Mouse (Mus musculus) monocyte, adult 5-6 weeks (primary cell): ENCODE measurements around the gene Platr25. TPM values are rescaled to one million over a fixed set of nuclear protein-coding genes. Genes with fewer than 3 reads are reported as not detected.
"Not testable (repeated sequence)": the region's sequence is repeated elsewhere in the genome, so short reads cannot be mapped to it uniquely, and the experiment has no call there.

Experiments used
- ATAC-seq: fragments of 153-309, 156-312 bp; replicated peaks from 2 replicates; pipeline ENCODE4 v1.8.0; 2017; ENCODE audit warnings: mild to moderate bottlenecking; ENCODE audit not compliant: low TSS enrichment, insufficient number of reproducible peaks, severe bottlenecking, poor library complexity, low FRiP score
- total RNA-seq: library from RNA; stranded (forward); fragments of 200-1000, 200-491, 200-594 nt; gene quantifications from 3 replicates; pipeline ENCODE4 v1.2.3, GENCODE M21; 2017

The Platr25 gene
- 21.8 to 30.7 TPM (median 23.9 TPM) in 3 replicates for total RNA-seq

DNA sequence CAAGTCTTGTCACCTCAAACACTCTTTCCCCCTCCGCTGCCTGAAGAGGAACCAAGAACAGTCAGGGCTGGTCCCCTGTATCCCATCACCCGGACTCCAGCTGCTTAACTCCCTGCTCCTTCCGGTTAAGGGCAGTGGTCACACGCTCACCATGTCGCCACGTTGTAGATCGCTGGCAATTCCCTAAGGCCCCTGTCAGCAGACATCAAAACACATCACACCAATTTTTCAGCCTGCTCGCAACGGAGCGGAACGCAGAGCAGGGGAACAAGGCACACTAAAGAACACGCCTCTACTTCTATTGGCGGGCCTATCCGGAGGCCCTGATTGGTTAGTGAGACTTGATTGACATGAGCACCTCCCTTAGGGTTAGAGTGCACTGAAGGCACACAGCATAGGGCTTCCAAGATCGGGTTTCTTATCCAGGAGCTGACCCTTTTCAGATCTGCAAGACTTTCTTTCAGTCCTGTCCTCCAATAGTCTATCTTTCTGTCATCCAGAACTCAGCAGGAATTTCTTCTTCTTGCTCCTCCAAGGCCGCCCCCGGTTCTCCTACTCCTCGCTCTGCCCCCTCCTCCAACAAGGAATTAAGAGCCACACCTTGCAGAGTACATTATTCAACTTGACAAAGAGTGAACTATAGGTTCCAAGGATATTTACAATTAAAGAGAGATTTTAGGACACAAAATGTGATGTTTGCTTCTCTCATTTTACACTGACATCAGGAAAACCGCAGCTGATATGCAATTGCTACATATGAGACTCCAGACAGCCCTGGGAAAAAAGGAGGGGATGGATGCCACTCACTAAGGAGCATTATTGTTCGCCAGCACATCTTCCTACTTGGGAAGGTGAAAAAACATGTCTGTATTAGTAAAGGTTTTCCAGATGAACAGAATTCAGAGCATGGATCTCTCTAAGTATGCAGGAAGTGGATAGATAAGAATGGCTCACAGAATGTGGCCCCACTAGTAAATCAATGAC is at the start of gene Platr25:
Gene Platr25, minus strand, starts transcription at position 278 of the 984 bp plus-strand sequence.
- peak; percentile 82 for ATAC-seq

DNA sequence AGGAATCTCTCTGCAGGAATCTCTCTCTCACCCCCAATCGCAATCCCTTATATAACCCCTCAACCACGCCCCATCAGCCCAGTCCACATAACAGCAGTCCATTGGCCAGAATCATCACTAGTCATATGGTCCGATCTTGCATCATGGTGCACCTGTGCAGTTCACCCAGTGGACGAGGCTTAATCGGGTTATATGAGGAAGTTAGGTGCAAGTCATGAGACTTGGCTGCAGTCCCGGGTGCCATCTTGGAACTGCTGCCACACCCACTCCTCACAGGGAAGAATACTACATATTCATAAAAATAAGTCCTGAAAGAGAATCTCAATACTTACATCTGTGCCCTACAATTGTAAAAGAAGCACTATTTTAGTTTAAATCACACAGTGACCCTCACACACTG is 47.5 kb upstream of the Platr25 start:
- ATAC-seq = not testable (repeated sequence)

DNA sequence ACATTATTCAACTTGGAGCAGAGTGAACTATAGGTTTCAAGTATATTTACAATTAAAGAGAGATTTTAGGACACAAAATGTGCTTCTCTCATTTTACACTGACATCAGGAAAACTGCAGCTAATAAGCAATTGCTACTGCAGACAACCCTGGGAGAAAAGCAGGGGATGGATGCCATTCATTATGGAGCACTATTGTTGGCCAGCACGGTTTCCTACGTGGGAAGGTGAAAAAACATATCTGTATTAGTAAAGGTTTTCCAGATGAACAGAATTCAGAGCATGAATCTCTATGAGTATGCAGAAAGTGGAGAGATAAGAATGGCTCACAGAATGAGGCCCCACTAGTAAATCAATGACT is 25.6 kb upstream of the Platr25 start:
- not testable (repeated sequence) for ATAC-seq

DNA sequence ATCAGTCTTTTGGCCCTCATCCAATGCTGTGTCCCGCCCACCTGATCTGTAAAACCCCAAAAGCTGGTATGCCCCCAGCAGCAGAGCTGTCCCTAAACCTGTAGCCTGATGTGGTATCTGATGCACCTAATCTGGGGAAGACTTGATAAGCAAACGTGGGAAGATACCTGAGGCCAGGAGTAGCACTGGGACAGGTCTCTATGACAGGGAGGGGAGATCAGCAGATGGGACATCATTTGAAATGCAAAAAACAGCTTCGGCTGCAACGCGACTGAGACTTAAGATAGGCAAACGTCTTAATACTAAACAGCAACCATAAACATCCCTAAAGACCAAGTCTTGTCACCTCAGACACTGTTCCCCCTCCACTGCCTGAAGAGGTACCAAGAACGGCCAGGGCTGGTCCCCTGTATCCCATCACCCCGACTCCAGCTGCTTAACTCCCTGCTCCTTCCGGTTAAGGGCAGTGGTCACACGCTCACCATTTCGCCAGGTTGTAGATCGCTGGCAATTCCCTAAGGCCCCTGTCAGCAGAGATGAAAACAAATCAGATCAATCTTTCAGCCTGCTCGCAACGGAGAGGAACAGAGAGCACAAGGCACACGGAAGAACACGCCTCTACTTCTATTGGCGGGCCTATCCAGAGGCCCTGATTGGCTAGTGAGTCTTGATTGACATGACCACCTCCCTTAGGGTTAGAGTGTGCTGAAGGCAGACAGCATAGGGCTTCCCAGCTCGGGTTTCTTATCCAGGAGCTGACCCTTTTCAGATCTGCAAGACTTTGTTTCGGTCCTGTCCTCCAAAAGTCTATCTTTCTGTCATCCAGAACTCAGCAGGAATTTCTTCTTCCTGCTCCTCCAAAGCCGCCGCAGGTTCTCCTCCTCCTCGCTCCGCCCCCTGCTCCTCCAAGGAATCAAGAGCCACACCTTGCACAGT is 25.0 kb upstream of the Platr25 start, which contains the start of gene Gm5141:
Gene Gm5141, minus strand, starts transcription at position 610 of the 936 bp plus-strand sequence.
- peak; percentile 99 for ATAC-seq

DNA sequence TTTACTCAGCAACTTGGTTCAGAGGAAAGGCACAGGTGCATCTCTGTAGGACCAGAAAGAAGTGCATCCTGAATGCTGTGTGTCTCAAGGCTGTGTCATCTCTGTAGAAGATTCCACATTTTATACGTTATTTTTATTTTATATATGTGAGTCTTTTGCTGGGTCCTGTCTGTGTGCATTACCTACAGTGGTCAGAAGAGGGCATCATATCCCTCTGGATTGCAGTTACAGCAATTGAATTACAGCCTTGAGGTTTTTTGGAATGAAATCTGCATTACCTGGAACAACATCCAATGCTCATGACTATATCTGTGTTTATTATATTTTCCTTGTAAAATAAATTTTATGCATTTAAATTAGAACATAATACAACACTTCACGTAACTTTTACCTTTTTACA is 3.3 kb upstream of the Platr25 start:
- ATAC-seq = not testable (repeated sequence)

DNA sequence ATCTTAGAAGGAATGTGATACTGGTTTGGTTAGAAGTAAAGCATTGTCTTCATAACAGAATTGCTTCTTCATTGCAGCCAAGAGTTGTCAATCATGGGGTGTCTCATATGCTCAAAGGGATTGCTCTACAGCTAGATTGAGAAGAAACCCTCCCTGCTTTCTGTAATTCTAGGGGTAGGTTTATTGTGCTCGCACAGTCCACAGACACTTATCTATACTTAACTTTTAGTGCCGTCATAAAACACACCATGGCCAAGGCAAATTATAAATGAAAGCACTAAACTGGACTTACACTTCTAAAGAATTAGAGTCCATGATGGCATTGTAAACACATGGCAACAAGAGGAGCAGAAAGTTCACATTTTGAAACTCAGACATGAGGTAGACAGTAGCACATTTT is 27.2 kb downstream of the Platr25 start:
- ATAC-seq = no peak

DNA sequence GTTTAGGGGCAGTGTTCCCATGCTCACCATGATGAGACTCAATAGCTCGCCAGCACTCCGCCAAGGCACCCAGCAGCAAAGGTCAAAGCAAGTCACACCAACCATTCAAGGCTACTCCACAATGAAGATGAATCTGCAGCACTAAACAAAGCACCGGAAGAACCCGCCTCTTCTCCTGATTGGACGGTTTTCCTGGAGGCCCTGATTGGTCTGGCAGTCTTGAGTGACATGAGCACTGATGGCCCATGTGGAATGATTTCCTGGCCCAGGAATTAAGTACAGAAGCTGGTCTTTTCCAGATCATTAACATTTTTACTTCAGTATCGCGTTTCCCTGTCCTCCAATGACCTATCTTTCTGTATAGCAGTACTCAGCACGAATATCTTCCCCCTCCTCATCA is 47.9 kb downstream of the Platr25 start:
- not testable (repeated sequence) for ATAC-seq

DNA sequence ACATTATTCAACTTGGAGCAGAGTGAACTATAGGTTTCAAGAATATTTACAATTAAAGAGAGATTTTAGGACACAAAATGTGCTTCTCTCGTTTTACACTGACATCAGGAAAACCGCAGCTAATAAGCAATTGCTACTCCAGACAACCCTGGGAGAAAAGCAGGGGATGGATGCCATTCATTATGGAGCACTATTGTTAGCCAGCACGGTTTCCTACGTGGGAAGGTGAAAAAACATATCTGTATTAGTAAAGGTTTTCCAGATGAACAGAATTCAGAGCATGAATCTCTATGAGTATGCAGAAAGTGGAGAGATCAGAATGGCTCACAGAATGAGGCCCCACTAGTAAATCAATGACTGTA is 75.2 kb downstream of the Platr25 start:
- not testable (repeated sequence) for ATAC-seq

DNA sequence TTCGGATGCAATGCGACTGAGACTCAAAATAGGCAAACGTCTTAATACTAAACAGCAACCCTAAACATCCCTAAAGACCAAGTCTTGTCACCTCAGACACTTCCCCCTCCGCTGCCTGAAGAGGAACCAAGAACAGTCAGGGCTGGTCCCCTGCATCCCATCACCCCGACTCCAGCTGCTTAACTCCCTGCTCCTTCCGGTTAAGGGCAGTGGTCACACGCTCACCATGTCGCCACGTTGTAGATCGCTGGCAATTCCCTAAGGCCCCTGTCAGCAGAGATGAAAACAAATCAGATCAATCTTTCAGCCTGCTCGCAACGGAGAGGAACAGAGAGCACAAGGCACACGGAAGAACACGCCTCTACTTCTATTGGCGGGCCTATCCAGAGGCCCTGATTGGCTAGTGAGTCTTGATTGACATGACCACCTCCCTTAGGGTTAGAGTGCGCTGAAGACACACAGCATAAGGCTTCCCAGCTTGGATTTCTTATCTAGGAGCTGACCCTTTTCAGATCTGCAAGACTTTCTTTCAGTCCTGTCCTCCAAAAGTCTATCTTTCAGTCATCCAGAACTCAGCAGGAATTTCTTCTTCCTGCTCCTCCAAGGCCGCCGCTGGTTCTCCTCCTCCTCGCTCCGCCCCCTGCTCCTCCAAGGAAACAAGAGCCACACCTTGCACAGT is 75.8 kb downstream of the Platr25 start:
- peak; percentile 99 for ATAC-seq

DNA sequence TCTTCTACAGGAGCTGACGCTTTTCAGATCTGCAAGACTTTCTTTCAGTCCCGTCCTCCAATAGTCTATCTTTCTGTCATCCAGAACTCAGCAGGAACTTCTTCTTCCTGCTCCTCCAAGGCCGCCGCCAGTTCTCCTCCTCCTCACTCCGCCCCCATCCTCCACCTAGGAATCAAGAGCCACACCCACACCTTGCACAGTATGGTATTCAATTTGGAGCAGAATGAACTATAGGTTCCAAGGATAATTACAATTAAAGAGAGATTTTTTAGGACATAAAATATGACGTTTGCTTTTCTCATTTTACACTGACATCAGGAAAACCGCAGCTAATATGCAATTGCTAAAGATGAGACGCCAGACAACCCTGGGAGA is 107.2 kb downstream of the Platr25 start:
- ATAC-seq = no peak

DNA sequence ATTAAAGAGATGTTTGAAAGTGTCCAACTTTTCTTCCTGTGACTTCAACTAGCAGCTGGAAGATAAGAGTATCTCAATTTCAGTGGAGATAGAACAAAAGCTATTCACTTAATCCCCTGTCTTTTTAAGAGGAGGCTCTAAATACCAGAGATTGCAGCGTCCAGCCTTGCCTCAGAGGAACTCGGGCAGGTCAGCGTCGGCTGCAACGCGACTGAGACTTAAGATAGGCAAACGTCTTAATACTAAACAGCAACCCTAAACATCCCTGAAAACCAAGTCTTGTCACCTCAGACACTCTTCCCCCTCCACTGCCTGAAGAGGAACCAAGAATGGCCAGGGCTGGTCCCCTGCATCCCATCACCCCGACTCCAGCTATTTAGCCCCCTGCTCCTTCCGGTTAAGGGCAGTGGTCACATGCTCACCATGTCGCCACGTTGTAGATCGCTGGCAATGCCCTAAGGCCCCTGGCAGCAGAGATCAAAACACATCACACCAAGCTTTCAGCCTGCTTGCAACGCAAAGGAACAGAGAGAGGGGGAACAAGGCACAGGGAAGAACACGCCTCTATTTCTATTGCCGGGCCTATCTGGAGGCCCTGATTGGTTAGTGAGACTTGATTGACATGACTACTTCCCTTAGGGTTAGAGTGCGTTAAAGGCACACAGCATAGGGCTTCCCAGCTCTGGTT is 107.7 kb downstream of the Platr25 start:
- peak; percentile 87 for ATAC-seq

DNA sequence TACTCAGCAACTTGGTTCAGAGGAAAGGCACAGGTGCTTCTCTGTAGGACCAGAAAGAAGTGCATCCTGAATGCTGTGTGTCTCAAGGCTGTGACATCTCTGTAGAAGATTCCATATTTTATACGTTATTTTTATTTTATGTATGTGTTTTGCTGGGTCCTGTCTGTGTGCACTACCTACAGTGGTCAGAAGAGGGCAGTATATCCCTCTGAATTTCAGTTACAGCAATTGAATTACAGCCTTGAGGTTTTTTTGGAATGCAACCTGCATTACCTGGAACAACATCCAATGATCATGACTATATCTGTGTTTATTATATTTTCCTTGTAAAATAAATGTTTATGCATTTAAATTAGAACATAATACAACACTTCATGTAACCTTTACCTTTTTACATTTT is 133.4 kb downstream of the Platr25 start:
- not testable (repeated sequence) for ATAC-seq

DNA sequence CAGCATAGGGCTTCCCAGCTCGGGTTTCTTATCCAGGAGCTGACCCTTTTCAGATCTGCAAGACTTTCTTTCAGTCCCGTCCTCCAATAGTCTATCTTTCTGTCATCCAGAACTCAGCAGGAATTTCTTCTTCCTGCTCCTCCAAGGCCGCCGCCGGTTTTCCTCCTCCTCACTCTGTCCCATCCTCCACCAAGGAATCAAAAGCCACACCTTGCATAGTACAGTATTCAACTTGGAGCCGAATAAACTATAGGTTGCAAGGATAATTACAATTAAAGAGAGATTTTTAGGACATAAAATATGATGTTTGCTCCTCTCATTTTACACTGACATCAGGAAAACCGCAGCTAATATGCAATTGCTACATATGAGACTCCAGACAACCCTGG is 136.2 kb downstream of the Platr25 start:
- not testable (repeated sequence) for ATAC-seq

DNA sequence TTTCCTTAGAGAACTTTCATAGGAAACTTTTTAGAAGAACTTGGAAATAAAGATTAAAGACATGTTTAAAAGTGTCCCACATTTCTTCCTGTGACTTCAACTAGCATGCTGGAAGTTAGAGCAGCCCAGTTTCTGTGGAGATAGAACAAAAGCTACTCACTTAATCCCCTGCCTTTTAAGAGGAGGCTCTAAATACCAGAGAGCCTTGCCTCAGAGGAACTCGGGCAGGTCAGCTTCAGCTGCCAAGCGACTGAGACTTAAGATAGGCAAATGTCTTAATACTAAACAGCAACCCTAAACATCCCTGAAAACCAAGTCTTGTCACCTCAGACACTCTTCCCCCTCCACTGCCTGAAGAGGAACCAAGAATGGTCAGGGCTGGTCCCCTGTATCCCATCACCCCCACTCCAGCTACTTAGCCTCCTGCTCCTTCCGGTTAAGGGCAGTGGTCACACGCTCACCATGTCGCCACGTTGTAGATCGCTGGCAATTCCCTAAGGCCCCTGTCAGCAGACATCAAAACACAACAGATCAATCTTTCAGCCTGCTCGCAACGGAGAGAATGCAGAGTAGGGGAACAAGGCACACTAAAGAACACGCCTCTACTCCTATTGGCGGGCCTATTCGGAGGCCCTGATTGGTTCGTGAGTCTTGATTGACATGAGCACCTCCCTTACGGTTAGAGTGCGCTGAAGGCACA is 136.8 kb downstream of the Platr25 start, which contains the start of gene 6720489N17Rik:
Gene 6720489N17Rik, minus strand, starts transcription at position 606 of the 700 bp plus-strand sequence.
- peak; percentile 96 for ATAC-seq
